Mouse (Mus musculus) T-helper 1 cell (primary cell): ENCODE data around the gene 1700019D03Rik.
"Not testable (repeated sequence)": the region's sequence is repeated elsewhere in the genome, so short reads cannot be mapped to it uniquely, and the experiment has no call there.

Experiments
- in situ Hi-C: fragments of 300-600 bp; cut with MboI, MseI; formaldehyde crosslinking; loops from one replicate; pipeline ENCODE4 v1.15.1; 2025; ENCODE audit warnings: high pct_unique_total_duplicates

Gene 1700019D03Rik

GRCm38 (mm10) chr1:52955102-52955501 lies 64.9 kb downstream of the 1700019D03Rik start:
- in situ Hi-C loops, result no loop called here

- in situ Hi-C loops, result loop anchor here (5.0 kb wide), 1 partner anchor 307 kb away; no protein-coding TSS in a partner anchor
These were observed 65.5 kb downstream of the 1700019D03Rik start for GRCm38 (mm10) chr1:52954456-52954855.

- in situ Hi-C loops, result loop anchor here (5.0 kb wide), 1 partner anchor 306 kb away; no protein-coding TSS in a partner anchor
These were observed 66.4 kb downstream of the 1700019D03Rik start for GRCm38 (mm10) chr1:52953548-52953947.

- in situ Hi-C loops, result loop anchor here (5.0 kb wide), 1 partner anchor 305 kb away; no protein-coding TSS in a partner anchor
These were observed 67.2 kb downstream of the 1700019D03Rik start for GRCm38 (mm10) chr1:52952551-52953397.

GRCm38 (mm10) chr1:52952143-52952542 lies 67.8 kb downstream of the 1700019D03Rik start:
- in situ Hi-C loops, result loop anchor here (5.0 kb wide), 1 partner anchor 305 kb away; no protein-coding TSS in a partner anchor

- in situ Hi-C loops, result loop anchor here (5.0 kb wide), 1 partner anchor 304 kb away; no protein-coding TSS in a partner anchor
These were observed 68.7 kb downstream of the 1700019D03Rik start for GRCm38 (mm10) chr1:52951146-52951868.

- in situ Hi-C loops, result no loop called here
These were observed 72.1 kb downstream of the 1700019D03Rik start for GRCm38 (mm10) chr1:52947895-52948294.

- in situ Hi-C loops, result no loop called here
These were observed 81.0 kb downstream of the 1700019D03Rik start for GRCm38 (mm10) chr1:52939021-52939420.

GRCm38 (mm10) chr1:52934494-52934893 lies 85.5 kb downstream of the 1700019D03Rik start:
- in situ Hi-C loops, result loop anchor here (5.0 kb wide), 1 partner anchor 62 kb away; no protein-coding TSS in a partner anchor

GRCm38 (mm10) chr1:52924482-52924881 lies 95.5 kb downstream of the 1700019D03Rik start:
- in situ Hi-C loops, result not testable (repeated sequence)

GRCm38 (mm10) chr1:52918897-52919296 lies 101.1 kb downstream of the 1700019D03Rik start:
- in situ Hi-C loops, result loop anchor here (5.0 kb wide), 1 partner anchor 48 kb away; no protein-coding TSS in a partner anchor

GRCm38 (mm10) chr1:52916655-52917054 lies 103.3 kb downstream of the 1700019D03Rik start:
- in situ Hi-C loops, result loop anchor here (5.0 kb wide), 1 partner anchor 51 kb away; no protein-coding TSS in a partner anchor

- in situ Hi-C loops, result no loop called here
These were observed 110.2 kb downstream of the 1700019D03Rik start for GRCm38 (mm10) chr1:52909783-52910182.

- in situ Hi-C loops, result no loop called here
These were observed 135.8 kb downstream of the 1700019D03Rik start for GRCm38 (mm10) chr1:52884208-52884607.
